Mouse (Mus musculus): Measurements from ENCODE around the gene Cd36. TPM values are rescaled to one million over a fixed set of nuclear protein-coding genes. Genes with fewer than 3 reads are reported as not detected.
A peak's percentile ranks its signal among the peaks of the same experiment; 100 is the strongest.

Gene Cd36
- polyA plus RNA-seq, 1 experiment from 2014 or later: 11.2 TPM

- H3K27me3 ChIP-seq: no peaks in the 10 kb centered on the region
- no peak overlapping the region for H3K4me3 ChIP-seq (replicated peaks)
- ATAC-seq (replicated peaks; ENCODE audit: low FRiP score): no peak
- H3K27ac ChIP-seq: no peak overlapping the region
- no peak overlapping the region for H3K9ac ChIP-seq
- no peaks in the 10 kb centered on the region for H3K9me3 ChIP-seq (replicated peaks)
- WGBS: 82% methylated on average over 4 of the region's 4 CpGs
- no peak overlapping the region for H3K4me2 ChIP-seq
- no peaks in the 10 kb centered on the region for H3K4me1 ChIP-seq
- H3K36me3 ChIP-seq: no peaks in the 10 kb centered on the region
These were observed 31.3 kb downstream of the Cd36 start for GRCm38 (mm10) chr5:17857262-17857661.

DNA sequence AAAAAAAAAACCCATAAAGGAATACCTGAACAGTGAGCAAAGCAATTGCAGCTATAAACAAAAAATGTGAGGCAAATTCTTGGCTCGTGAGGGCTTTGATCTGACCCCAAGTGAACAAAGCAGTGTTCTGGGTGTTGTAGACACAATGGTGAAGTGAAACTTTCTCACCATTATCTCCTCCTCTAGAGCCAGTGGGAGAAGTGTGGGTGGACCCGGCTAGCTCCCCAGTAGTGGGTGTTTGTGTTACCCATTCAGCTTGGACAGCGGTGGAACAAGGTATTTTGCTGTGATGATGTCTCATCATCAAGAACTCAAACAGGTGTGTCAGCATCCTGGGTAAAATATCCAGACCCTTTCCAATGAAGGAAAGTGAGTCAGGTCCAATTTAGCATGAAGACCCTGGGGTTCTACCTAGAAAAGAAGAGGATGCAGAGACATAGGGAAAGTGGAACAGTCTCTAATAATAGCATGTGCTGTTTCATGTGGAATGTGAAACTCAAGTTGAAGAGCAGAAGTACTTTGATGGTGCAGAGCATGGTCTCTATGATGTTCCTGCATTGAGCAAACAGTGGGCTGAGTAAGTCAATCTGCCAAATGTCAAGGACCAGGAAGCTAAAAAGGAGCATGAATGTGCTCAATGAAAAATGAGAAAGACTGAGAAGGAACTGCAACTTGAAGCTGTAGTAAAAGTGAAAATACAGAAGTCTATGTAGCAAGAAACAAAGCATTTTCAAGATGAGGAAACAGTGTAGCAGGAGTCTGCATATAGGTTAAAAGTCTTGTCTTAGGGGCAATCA lies 34.3 kb downstream of the Cd36 start:
- H3K9me3 ChIP-seq (replicated peaks): no peaks in the 10 kb centered on the region
- H3K36me3 ChIP-seq: no peaks in the 10 kb centered on the region
- no peak overlapping the region for H3K9ac ChIP-seq
- H3K4me1 ChIP-seq: no peaks in the 10 kb centered on the region
- no peaks in the 10 kb centered on the region for H3K27me3 ChIP-seq
- no peak overlapping the region for H3K4me3 ChIP-seq (replicated peaks)
- no peak overlapping the region for H3K27ac ChIP-seq
- no peak overlapping the region for H3K4me2 ChIP-seq
- 80% methylated on average over 3 of the region's 3 CpGs for WGBS
- ATAC-seq (replicated peaks; ENCODE audit: low FRiP score): no peak

DNA sequence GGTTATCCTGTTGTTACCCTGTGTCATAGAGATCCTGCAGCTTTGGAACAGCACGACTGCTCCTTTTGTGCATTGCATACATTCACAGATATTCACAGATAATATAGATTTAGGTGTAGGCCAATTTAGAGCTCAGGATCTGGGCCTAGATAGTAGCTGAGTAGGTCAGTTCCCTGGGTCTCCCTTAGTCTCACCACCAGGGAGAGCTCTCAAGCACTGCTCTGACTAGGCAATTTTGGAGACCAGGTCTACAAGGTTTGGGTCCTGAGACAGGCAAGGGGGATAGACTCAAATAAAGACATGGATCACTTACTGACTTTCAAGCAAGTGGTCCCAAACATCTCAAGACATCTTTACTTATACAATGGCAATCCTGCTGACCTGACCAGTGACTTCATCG lies 38.0 kb downstream of the Cd36 start:
- no peaks in the 10 kb centered on the region for H3K4me1 ChIP-seq
- 95% methylated on average over 2 of the region's 2 CpGs for WGBS
- H3K9me3 ChIP-seq (replicated peaks): no peaks in the 10 kb centered on the region
- no peak overlapping the region for H3K4me2 ChIP-seq
- no peak overlapping the region for H3K27ac ChIP-seq
- H3K9ac ChIP-seq: no peak overlapping the region
- H3K4me3 ChIP-seq (replicated peaks): no peak overlapping the region
- ATAC-seq (replicated peaks; ENCODE audit: low FRiP score): no peak
- H3K27me3 ChIP-seq: no peaks in the 10 kb centered on the region
- no peaks in the 10 kb centered on the region for H3K36me3 ChIP-seq

GRCm38 (mm10) chr5:17849582-17849981 lies 39.0 kb downstream of the Cd36 start:
- Histone ChIP-seq H3K36me3 (no peaks in the 10 kb centered on the region), H3K4me3 (replicated peaks) (no peak overlapping the region), H3K4me2 (no peak overlapping the region), H3K9ac (no peak overlapping the region), H3K27ac (no peak overlapping the region), H3K9me3 (replicated peaks) (no peaks in the 10 kb centered on the region), H3K4me1 (no peaks in the 10 kb centered on the region), H3K27me3 (no peaks in the 10 kb centered on the region)
- WGBS: 72% methylated on average over 1 of the region's 1 CpGs
- ATAC-seq (replicated peaks; ENCODE audit: low FRiP score): no peak

DNA sequence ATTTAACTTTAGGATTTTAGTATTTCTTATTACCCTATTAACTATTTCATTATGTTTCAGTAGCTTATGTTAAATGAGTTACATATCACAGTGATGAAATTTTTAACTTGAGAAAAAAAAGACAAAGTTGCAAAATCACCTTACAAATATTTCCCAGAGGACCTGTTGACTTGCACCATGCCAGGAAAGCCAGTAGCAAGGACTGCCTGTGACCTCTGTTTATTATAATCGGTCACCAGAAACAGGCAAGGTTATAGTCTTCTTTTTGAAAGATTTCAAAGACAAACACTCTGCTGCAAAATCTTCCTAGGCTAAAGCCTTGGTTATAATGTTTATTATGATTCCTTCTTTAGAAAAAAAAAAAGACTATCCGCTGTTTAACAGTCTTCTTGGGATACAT lies 39.9 kb downstream of the Cd36 start:
- ATAC-seq (replicated peaks; ENCODE audit: low FRiP score): no peak
- H3K27me3 ChIP-seq: no peaks in the 10 kb centered on the region
- H3K4me2 ChIP-seq: no peak overlapping the region
- no peaks in the 10 kb centered on the region for H3K4me1 ChIP-seq
- no peak overlapping the region for H3K27ac ChIP-seq
- no peak overlapping the region for H3K9ac ChIP-seq
- H3K4me3 ChIP-seq (replicated peaks): no peak overlapping the region
- 90% methylated on average over 2 of the region's 2 CpGs for WGBS
- no peaks in the 10 kb centered on the region for H3K9me3 ChIP-seq (replicated peaks)
- H3K36me3 ChIP-seq: no peaks in the 10 kb centered on the region

DNA sequence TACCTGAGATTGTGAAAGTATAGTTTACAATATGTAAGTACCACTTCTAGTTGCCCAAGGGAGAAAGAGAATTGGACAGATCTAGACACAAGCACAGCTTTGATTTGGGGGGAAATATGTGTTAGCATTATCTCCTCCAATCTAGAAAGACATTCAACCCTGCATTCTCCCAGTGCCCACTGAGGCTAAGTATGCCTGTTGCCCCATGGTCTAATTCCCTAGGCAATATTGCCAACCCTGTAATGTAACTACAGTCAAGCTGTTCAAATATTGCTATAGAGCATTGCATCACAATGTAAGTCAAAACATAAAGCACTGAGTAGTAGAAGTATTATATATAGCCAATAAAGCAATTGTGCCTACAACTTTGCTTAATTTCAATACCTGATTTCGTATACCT lies 40.3 kb downstream of the Cd36 start:
- no peak overlapping the region for H3K4me2 ChIP-seq
- H3K4me3 ChIP-seq (replicated peaks): no peak overlapping the region
- 95% methylated on average over 1 of the region's 1 CpGs for WGBS

DNA sequence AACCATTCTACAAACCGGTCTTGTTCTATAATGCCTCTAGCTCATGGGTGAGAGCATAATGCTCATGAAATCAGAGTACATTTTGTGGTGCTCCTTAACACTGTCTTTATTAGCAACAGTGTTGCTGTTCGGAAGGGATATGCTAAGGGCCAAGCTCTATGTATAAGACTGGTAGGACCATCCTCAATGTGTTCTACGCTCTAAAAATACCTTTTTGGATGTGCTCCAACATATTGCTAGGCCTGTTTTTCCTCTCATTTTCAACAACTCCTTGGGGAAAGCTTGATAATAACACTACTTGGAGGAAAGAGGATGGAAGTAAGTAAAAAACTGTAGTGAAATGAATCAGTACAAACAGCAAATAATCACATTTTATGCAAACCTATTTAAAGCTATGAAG lies 44.7 kb downstream of the Cd36 start:
- Histone ChIP-seq H3K27ac (peak overlapping the region; percentile 54; the same call in 1 of the 2 replicates), H3K4me3 (replicated peaks) (no peak overlapping the region), H3K4me1 (no peaks in the 10 kb centered on the region), H3K27me3 (no peaks in the 10 kb centered on the region), H3K4me2 (no peak overlapping the region), H3K36me3 (no peaks in the 10 kb centered on the region), H3K9me3 (replicated peaks) (no peaks in the 10 kb centered on the region), H3K9ac (no peak overlapping the region)
- ATAC-seq (replicated peaks; ENCODE audit: low FRiP score): no peak
- 60% methylated on average over 3 of the region's 3 CpGs for WGBS

More for the DNA sequence above, 40.3 kb downstream of the Cd36 start:
- no peak overlapping the region for H3K27ac ChIP-seq
- no peaks in the 10 kb centered on the region for H3K9me3 ChIP-seq (replicated peaks)
- no peak overlapping the region for H3K9ac ChIP-seq
- no peaks in the 10 kb centered on the region for H3K27me3 ChIP-seq
- ATAC-seq (replicated peaks; ENCODE audit: low FRiP score): no peak
- no peaks in the 10 kb centered on the region for H3K4me1 ChIP-seq
- no peaks in the 10 kb centered on the region for H3K36me3 ChIP-seq

DNA sequence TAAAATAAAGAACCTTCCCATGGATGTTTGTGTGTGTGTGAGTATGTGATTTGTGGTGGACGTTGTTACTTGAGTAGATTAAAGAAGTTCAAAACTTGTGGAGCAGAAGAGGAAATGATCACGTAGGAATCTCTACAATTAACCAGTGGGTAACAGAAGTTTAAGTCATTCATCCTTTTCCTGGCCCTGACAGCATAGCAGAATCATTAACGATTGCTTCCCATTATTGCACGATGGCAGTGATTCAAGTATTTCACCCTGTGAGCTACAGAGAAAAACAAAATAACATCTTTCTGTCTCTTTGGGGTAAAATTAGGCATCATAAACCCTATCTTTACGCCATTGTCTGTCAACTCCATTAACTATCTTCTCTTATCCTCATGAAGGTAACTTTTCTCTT lies 45.3 kb downstream of the Cd36 start:
- no peak for ATAC-seq (replicated peaks; ENCODE audit: low FRiP score)

DNA sequence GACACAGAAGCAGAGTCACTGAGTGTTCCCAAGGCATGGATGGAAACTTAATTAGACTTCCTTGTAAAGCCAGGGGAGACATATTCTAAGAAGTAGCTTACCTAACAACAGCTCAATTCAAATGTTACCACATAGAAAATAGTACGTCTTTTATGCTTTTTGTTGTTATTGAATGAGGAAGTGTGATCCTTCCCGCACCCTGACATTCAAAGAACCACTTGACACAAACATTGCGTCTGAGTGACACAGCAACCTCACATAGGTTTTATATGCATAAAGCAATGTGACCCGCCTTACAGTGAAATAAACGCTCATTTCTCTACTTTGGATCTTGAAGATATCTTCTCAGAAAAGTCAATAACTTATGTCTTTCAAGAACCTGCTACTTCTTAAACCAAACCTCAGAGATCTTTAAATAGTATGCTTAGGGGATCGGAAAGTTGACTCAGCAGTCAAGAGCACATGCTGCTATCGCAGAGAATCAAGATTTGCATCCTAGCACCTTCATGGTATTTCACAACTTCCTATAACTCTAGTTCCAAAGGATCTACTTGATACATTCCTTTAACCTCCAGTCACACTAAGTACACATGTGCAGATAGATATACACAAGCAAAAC lies 46.4 kb downstream of the Cd36 start:
- Histone ChIP-seq H3K9me3 (replicated peaks) (no peaks in the 10 kb centered on the region), H3K36me3 (no peaks in the 10 kb centered on the region), H3K4me1 (no peaks in the 10 kb centered on the region), H3K4me3 (replicated peaks) (no peak overlapping the region), H3K27me3 (no peaks in the 10 kb centered on the region), H3K27ac (no peak overlapping the region), H3K9ac (no peak overlapping the region), H3K4me2 (no peak overlapping the region)
- no peak for ATAC-seq (replicated peaks; ENCODE audit: low FRiP score)
- 86% methylated on average over 7 of the region's 7 CpGs for WGBS

More for the DNA sequence above, 45.3 kb downstream of the Cd36 start:
- 41% methylated on average over 5 of the region's 5 CpGs for WGBS
- no peak overlapping the region for H3K9ac ChIP-seq
- H3K4me2 ChIP-seq: no peak overlapping the region
- no peaks in the 10 kb centered on the region for H3K36me3 ChIP-seq
- no peak overlapping the region for H3K4me3 ChIP-seq (replicated peaks)
- H3K4me1 ChIP-seq: no peaks in the 10 kb centered on the region
- H3K9me3 ChIP-seq (replicated peaks): no peaks in the 10 kb centered on the region
- no peaks in the 10 kb centered on the region for H3K27me3 ChIP-seq
- H3K27ac ChIP-seq: 0 out of 2 replicates have a peak overlapping the region, but pooled peaks have one; percentile 54

DNA sequence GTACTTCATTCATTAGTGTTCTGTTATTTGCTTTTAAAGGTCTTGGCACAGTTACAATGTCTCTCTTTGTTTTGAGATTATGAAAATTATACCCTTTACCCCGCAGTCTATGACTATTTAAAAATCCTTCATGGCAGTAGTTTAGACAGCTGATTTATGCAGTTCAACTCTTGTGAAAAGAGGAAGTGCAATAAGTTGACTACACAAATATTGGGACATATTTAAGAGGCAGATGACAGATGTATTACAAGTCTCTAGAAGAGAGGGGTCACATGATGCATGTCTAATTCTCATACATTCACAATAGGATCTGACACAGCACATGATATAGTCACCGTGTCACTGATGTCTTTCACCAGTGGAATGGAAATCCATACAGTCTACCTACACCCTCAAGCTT lies 49.1 kb downstream of the Cd36 start:
- WGBS: 64% methylated on average over 2 of the region's 2 CpGs
- Histone ChIP-seq H3K9ac (no peak overlapping the region), H3K4me2 (no peak overlapping the region), H3K36me3 (no peaks in the 10 kb centered on the region), H3K27ac (no peak overlapping the region), H3K9me3 (replicated peaks) (no peaks in the 10 kb centered on the region), H3K4me3 (replicated peaks) (no peak overlapping the region), H3K4me1 (no peaks in the 10 kb centered on the region), H3K27me3 (no peaks in the 10 kb centered on the region)
- ATAC-seq (replicated peaks; ENCODE audit: low FRiP score): no peak

GRCm38 (mm10) chr5:17836408-17836807 lies 52.2 kb downstream of the Cd36 start:
- Histone ChIP-seq H3K4me2 (no peak overlapping the region), H3K27me3 (no peaks in the 10 kb centered on the region), H3K4me1 (no peaks in the 10 kb centered on the region), H3K9ac (no peak overlapping the region), H3K9me3 (replicated peaks) (no peaks in the 10 kb centered on the region), H3K27ac (no peak overlapping the region), H3K36me3 (no peaks in the 10 kb centered on the region), H3K4me3 (replicated peaks) (no peak overlapping the region)
- no peak for ATAC-seq (replicated peaks; ENCODE audit: low FRiP score)
- WGBS: 56% methylated on average over 4 of the region's 4 CpGs

DNA sequence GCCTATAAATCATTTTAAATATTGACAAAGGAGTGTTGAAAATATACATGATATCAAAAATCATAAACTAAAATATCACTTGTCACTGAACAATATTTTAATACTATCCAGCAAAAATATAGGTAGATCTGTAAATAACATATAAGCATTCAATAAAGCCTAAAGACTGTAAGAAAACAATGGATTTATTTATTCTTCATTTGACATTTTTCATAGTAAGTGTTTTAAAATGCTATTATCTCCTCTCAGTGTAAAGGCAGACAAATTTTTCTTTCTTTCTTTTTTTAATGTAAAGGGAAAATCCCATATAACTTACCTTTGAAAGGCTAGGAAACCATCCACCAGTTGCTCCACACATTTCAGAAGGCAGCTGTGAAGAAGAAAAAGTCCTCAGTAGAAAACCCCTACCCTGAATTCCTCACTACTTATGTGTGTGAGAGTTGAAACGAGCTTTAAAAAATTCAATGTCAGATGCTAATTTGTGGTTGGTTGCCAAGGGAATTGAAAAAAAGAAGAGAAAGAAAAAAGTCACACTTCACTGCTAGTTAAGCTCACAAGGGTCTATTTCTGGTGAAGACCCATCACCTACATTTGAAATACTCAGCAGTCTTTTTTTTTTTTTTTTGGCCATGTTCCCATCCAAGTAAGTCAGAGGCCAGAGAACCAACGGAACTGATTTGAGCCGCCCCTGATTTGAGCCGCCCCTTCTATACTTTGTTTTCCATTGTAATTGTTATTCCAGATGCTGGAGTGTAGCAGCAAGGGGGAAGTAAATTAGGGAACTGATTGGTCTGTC lies 53.1 kb downstream of the Cd36 start:
- Histone ChIP-seq H3K4me3 (replicated peaks) (no peak overlapping the region), H3K36me3 (no peaks in the 10 kb centered on the region), H3K9ac (no peak overlapping the region), H3K27ac (no peak overlapping the region), H3K4me2 (no peak overlapping the region), H3K4me1 (no peaks in the 10 kb centered on the region), H3K9me3 (replicated peaks) (no peaks in the 10 kb centered on the region), H3K27me3 (no peaks in the 10 kb centered on the region)
- WGBS: 25% methylated on average over 4 of the region's 4 CpGs
- peak; percentile 43; the same call in 1 of the 2 replicates for ATAC-seq (replicated peaks; ENCODE audit: low FRiP score)
